Mouse (Mus musculus) spleen, adult 2 months (tissue): ENCODE data around the gene Pnrc1.

Source experiments
- CTCF ChIP-seq: fragments of 200-500 bp; IDR thresholded peaks from 2 replicates; pipeline ENCODE4 v1.5.1; 2011; ENCODE audit warnings: mild to moderate bottlenecking, inconsistent platforms; ENCODE audit not compliant: insufficient read depth, insufficient read length, insufficient replicate concordance; ENCODE audit errors: extremely low read depth
- POLR2A ChIP-seq: fragments of 200-500 bp; IDR thresholded peaks from 2 replicates; pipeline ENCODE4 v1.6.1; 2011; ENCODE audit warnings: low read depth, low read length, inconsistent platforms

- TF ChIP-seq CTCF, result no peak
- no peak for TF ChIP-seq POLR2A
Measured at GRCm38 (mm10) chr4:33221847-33222246, 68.1 kb downstream of the Pnrc1 start.
